ENCODE assay signal across 8 mouse cellular contexts in the genomic region with DNA sequence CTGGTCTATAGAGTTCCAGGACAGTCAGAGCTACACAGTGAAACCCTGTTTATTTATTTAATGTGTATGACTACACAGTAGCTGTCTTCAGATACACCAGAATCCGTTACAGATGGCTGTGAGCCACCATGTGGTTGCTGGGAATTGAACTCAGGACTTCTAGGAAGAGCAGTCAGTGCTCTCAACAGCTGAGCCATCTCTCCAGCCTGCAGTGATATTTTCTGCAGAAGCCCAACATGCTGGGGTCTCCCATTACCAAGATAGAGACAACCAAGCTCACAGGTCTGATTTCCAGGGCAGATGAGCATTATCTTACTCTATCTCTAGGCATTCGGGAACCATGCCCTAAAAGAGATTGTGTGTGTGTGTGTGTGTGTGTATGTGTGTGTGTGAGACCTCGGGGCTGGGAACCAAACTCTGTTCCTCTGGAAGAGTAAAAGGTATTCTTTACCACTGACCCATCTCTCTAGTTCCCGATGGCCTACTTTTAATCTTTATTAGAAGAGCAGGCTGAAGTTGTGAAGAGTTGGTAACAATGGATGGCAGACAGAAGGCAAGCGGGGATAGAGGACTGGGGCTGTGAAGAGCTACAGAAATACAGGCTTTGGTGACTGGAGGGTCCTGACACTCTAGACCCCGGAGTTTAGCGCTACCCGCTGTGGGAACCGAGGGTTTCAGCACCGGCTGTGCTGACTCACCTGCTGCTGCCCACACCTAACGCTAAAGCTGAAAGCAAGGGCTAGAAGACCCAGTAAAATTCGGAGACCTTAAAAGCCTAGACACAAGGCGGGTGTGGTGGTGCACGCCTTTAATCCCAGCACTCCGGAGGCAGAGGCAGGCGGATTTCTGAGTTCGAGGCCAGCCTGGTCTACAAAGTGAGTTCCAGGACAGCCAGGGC. TPM values are rescaled to one million over a fixed set of nuclear protein-coding genes. Genes with fewer than 3 reads are reported as not detected.
DNase-seq lines count a peak whose midpoint lies in the region; ATAC-seq lines count a peak whose summit lies in the region.

No protein-coding gene starts in this region.

- WGBS in hindbrain, embryonic 15.5 days, result 34% methylated on average over 17 of the region's 17 CpGs
- 41% methylated on average over 17 of the region's 17 CpGs for whole genome bisulfite sequencing in midbrain, embryonic 13.5 days

- H3K9ac ChIP-seq in hindbrain, embryonic 15.5 days, result peak overlapping the region; percentile 46; the same call in 1 of the 2 replicates
- no peak overlapping the region for H3K9ac ChIP-seq in midbrain, embryonic 13.5 days (replicated peaks)

- peak; percentile 17 for DNase-seq in cerebellum, adult 18-20 months
- DNase-seq in thymus, postnatal 0 days (ENCODE audit: low spot score), result peak; percentile 17
- DNase-seq in thymus, postnatal 36 days, result no peak
- DNase-seq in urinary bladder, postnatal 14 days (ENCODE audit: low spot score), result no peak
- no peak for DNase-seq in left cerebral cortex, postnatal 4 days

- H3K4me1 ChIP-seq in hindbrain, embryonic 15.5 days (replicated peaks), result peaks cover 44% of the 10 kb centered on the region
- H3K4me1 ChIP-seq in midbrain, embryonic 13.5 days (replicated peaks), result peaks cover 48% of the 10 kb centered on the region

- peak overlapping the region; percentile 70 for H3K4me3 ChIP-seq in hindbrain, embryonic 15.5 days
- H3K4me3 ChIP-seq in midbrain, embryonic 13.5 days (replicated peaks), result peak overlapping the region; percentile 57

- H3K27me3 ChIP-seq in hindbrain, embryonic 15.5 days, result no peaks in the 10 kb centered on the region
- no peaks in the 10 kb centered on the region for H3K27me3 ChIP-seq in midbrain, embryonic 13.5 days

- H3K9me3 ChIP-seq in hindbrain, embryonic 15.5 days, result no peaks in the 10 kb centered on the region
- H3K9me3 ChIP-seq in midbrain, embryonic 13.5 days, result no peaks in the 10 kb centered on the region

- 0 out of 2 replicates have a peak, but pooled peaks cover 2% of the 10 kb centered on the region for H3K36me3 ChIP-seq in hindbrain, embryonic 15.5 days
- H3K36me3 ChIP-seq in midbrain, embryonic 13.5 days, result peaks cover 17% of the 10 kb centered on the region

- peak overlapping the region; percentile 92 for H3K27ac ChIP-seq in hindbrain, embryonic 15.5 days (replicated peaks)
- peak overlapping the region; percentile 78; the same call in 1 of the 2 replicates for H3K27ac ChIP-seq in midbrain, embryonic 13.5 days

- intact Hi-C loops in left cerebral cortex, postnatal 4 days (cut with DNase I), result no loop called here

- ATAC-seq in cerebellum, adult (ENCODE audit: insufficient number of reproducible peaks, low FRiP score, low TSS enrichment), result no peak
- no peak for ATAC-seq in hindbrain, embryonic 15.5 days (ENCODE audit: low FRiP score, low read depth)
- ATAC-seq in midbrain, embryonic 13.5 days, result peak; percentile 3

- H3K4me2 ChIP-seq in hindbrain, embryonic 15.5 days, result peak overlapping the region; percentile 73
- H3K4me2 ChIP-seq in midbrain, embryonic 13.5 days (replicated peaks), result peak overlapping the region; percentile 88

RNA-seq across cellular contexts. Expression of a gene that starts 1.1 kb away (rescaled TPM):
- 22.6 and 22.7 TPM in 2 replicates for polyA plus RNA-seq in thymus, postnatal 0 days (2015; fragmentation: Nextera tagmentation; extraction: Ambion mirVana)
- 24.9 TPM in 2 replicates for polyA plus RNA-seq in hindbrain, embryonic 15.5 days (2015; fragmentation: Nextera tagmentation; extraction: Ambion mirVana)
- polyA plus RNA-seq in midbrain, embryonic 13.5 days (2015; fragmentation: Nextera tagmentation; extraction: Ambion mirVana), result 20.7 and 22.4 TPM in 2 replicates
- total RNA-seq in left cerebral cortex, postnatal 4 days (2021), result 10 to 100 TPM; 28.8 to 29.4 TPM

RNA-seq across cellular contexts. Expression of a gene that starts 1.6 kb away (rescaled TPM):
- 11.4 and 13.0 TPM in 2 replicates for polyA plus RNA-seq in thymus, postnatal 0 days (2015; fragmentation: Nextera tagmentation; extraction: Ambion mirVana)
- polyA plus RNA-seq in hindbrain, embryonic 15.5 days (2015; fragmentation: Nextera tagmentation; extraction: Ambion mirVana), result 26.0 and 29.4 TPM in 2 replicates
- polyA plus RNA-seq in midbrain, embryonic 13.5 days (2015; fragmentation: Nextera tagmentation; extraction: Ambion mirVana), result 24.4 and 26.0 TPM in 2 replicates
- 10 to 100 TPM; 70.1 to 75.6 TPM for total RNA-seq in left cerebral cortex, postnatal 4 days (2021)

RNA-seq across cellular contexts. Expression of a gene that starts 20.2 kb away (rescaled TPM):
- 3.4 and 3.9 TPM in 2 replicates for polyA plus RNA-seq in thymus, postnatal 0 days (2015; fragmentation: Nextera tagmentation; extraction: Ambion mirVana)
- 3.9 and 5.1 TPM in 2 replicates for polyA plus RNA-seq in hindbrain, embryonic 15.5 days (2015; fragmentation: Nextera tagmentation; extraction: Ambion mirVana)
- polyA plus RNA-seq in midbrain, embryonic 13.5 days (2015; fragmentation: Nextera tagmentation; extraction: Ambion mirVana), result 2.1 and 3.2 TPM in 2 replicates
- 10 to 100 TPM; 19.3 to 26.0 TPM for total RNA-seq in left cerebral cortex, postnatal 4 days (2021)

RNA-seq across cellular contexts. Expression of a gene that starts 54.9 kb away (rescaled TPM):
- 10.4 and 12.3 TPM in 2 replicates for polyA plus RNA-seq in thymus, postnatal 0 days (2015; fragmentation: Nextera tagmentation; extraction: Ambion mirVana)
- polyA plus RNA-seq in hindbrain, embryonic 15.5 days (2015; fragmentation: Nextera tagmentation; extraction: Ambion mirVana), result 84.6 and 85.2 TPM in 2 replicates
- polyA plus RNA-seq in midbrain, embryonic 13.5 days (2015; fragmentation: Nextera tagmentation; extraction: Ambion mirVana), result 53.6 and 76.6 TPM in 2 replicates
- total RNA-seq in left cerebral cortex, postnatal 4 days (2021), result 100 to 1,000 TPM; 382 to 395 TPM

Comparison
In these comparisons a context has a peak if more than half of its experiments do, and no peak if none do; other contexts are left out.
1. DNase-seq: peak in cerebellum, adult 18-20 months (2 of 2) and thymus, postnatal 0 days (single experiment); none in thymus, postnatal 36 days (0 of 2), urinary bladder, postnatal 14 days (single experiment) and left cerebral cortex, postnatal 4 days (single experiment).